Mouse (Mus musculus): ENCODE data around the gene Cpt1b. TPM values are rescaled to one million over a fixed set of nuclear protein-coding genes. Genes with fewer than 3 reads are reported as not detected.

Cpt1b gene
- polyA plus RNA-seq, 1 experiment from 2014 or later = 0.51 TPM

- Histone ChIP-seq H3K27ac (replicated peaks) (no peak overlapping the region), H3K9me3 (ENCODE audit: control insufficient read depth, low read length) (no peaks in the 10 kb centered on the region), H3K4me2 (replicated peaks; ENCODE audit: low read depth) (peak overlapping the region; percentile 97), H3K9ac (ENCODE audit: low read length) (peak overlapping the region; percentile 83), H3K36me3 (ENCODE audit: control insufficient read depth, insufficient read depth, low read length) (no peaks in the 10 kb centered on the region), H3K4me3 (ENCODE audit: low read depth, low read length) (peak overlapping the region; percentile 78), H3K27me3 (ENCODE audit: control insufficient read depth, insufficient read depth, low read length) (no peaks in the 10 kb centered on the region), H3K4me1 (replicated peaks; ENCODE audit: control insufficient read depth, insufficient read depth) (no peaks in the 10 kb centered on the region)
- 86% methylated on average over 19 of the region's 19 CpGs for WGBS
- DNase-seq (ENCODE audit: low spot score) = no peak
- ATAC-seq (ENCODE audit: low FRiP score, low TSS enrichment) = no peak
- TF ChIP-seq EP300 (optimal IDR thresholded peaks at IDR 0.05) (no peak), CTCF (IDR thresholded peaks at IDR 0.05; ENCODE audit: low read depth) (no peak)
These were observed 2.6 kb upstream of the Cpt1b start for GRCm38 (mm10) chr15:89428136-89428790.

- Histone ChIP-seq H3K27ac (replicated peaks) (no peak overlapping the region), H3K9me3 (ENCODE audit: control insufficient read depth, low read length) (no peaks in the 10 kb centered on the region), H3K36me3 (ENCODE audit: control insufficient read depth, insufficient read depth, low read length) (no peaks in the 10 kb centered on the region), H3K27me3 (ENCODE audit: control insufficient read depth, insufficient read depth, low read length) (no peaks in the 10 kb centered on the region), H3K9ac (ENCODE audit: low read length) (no peak overlapping the region), H3K4me1 (replicated peaks; ENCODE audit: control insufficient read depth, insufficient read depth) (no peaks in the 10 kb centered on the region), H3K4me3 (ENCODE audit: low read depth, low read length) (no peak overlapping the region), H3K4me2 (replicated peaks; ENCODE audit: low read depth) (no peak overlapping the region)
- DNase-seq (ENCODE audit: low spot score) (no peak), ATAC-seq (ENCODE audit: low FRiP score, low TSS enrichment) (no peak)
- no peak for TF ChIP-seq CTCF (IDR thresholded peaks at IDR 0.05; ENCODE audit: low read depth)
- TF ChIP-seq EP300 (optimal IDR thresholded peaks at IDR 0.05) = no peak
- WGBS = 92% methylated on average over 10 of the region's 10 CpGs
These were observed 1.1 kb upstream of the Cpt1b start for GRCm38 (mm10) chr15:89426716-89427115.

- ATAC-seq (ENCODE audit: low FRiP score, low TSS enrichment) = no peak
- Histone ChIP-seq H3K27me3 (ENCODE audit: control insufficient read depth, insufficient read depth, low read length) (no peaks in the 10 kb centered on the region), H3K36me3 (ENCODE audit: control insufficient read depth, insufficient read depth, low read length) (no peaks in the 10 kb centered on the region), H3K9me3 (ENCODE audit: control insufficient read depth, low read length) (no peaks in the 10 kb centered on the region), H3K9ac (ENCODE audit: low read length) (no peak overlapping the region), H3K4me3 (ENCODE audit: low read depth, low read length) (no peak overlapping the region), H3K4me2 (replicated peaks; ENCODE audit: low read depth) (no peak overlapping the region), H3K4me1 (replicated peaks; ENCODE audit: control insufficient read depth, insufficient read depth) (no peaks in the 10 kb centered on the region), H3K27ac (replicated peaks) (no peak overlapping the region)
- no peak for DNase-seq (ENCODE audit: low spot score)
- 83% methylated on average over 8 of the region's 8 CpGs for WGBS
- TF ChIP-seq EP300 (optimal IDR thresholded peaks at IDR 0.05) (no peak), CTCF (IDR thresholded peaks at IDR 0.05; ENCODE audit: low read depth) (no peak)
These were observed 1.0 kb downstream of the Cpt1b start for GRCm38 (mm10) chr15:89424621-89425020.

- no peaks in the 10 kb centered on the region for H3K27me3 ChIP-seq (ENCODE audit: control insufficient read depth, insufficient read depth, low read length)
- H3K9me3 ChIP-seq (ENCODE audit: control insufficient read depth, low read length) = no peaks in the 10 kb centered on the region
- 94% methylated on average over 9 of the region's 9 CpGs for WGBS
- TF ChIP-seq CTCF (IDR thresholded peaks at IDR 0.05; ENCODE audit: low read depth) (no peak), EP300 (optimal IDR thresholded peaks at IDR 0.05) (no peak)
- no peaks in the 10 kb centered on the region for H3K4me1 ChIP-seq (replicated peaks; ENCODE audit: control insufficient read depth, insufficient read depth)
- H3K36me3 ChIP-seq (ENCODE audit: control insufficient read depth, insufficient read depth, low read length) = peaks cover 2% of the 10 kb centered on the region; the same call in 1 of the 2 replicates
- no peak for ATAC-seq (ENCODE audit: low FRiP score, low TSS enrichment)
- H3K4me2 ChIP-seq (replicated peaks; ENCODE audit: low read depth) = no peak overlapping the region
- no peak overlapping the region for H3K9ac ChIP-seq (ENCODE audit: low read length)
- no peak overlapping the region for H3K27ac ChIP-seq (replicated peaks)
- no peak for DNase-seq (ENCODE audit: low spot score)
- H3K4me3 ChIP-seq (ENCODE audit: low read depth, low read length) = no peak overlapping the region
These were observed 3.7 kb downstream of the Cpt1b start for GRCm38 (mm10) chr15:89421938-89422337.

- WGBS = 82% methylated on average over 8 of the region's 8 CpGs
- no peak for ATAC-seq (ENCODE audit: low FRiP score, low TSS enrichment)
- no peak for TF ChIP-seq CTCF (IDR thresholded peaks at IDR 0.05; ENCODE audit: low read depth)
- TF ChIP-seq EP300 (optimal IDR thresholded peaks at IDR 0.05) = no peak
These were observed 10.4 kb downstream of the Cpt1b start for GRCm38 (mm10) chr15:89415282-89415681.

GRCm38 (mm10) chr15:89410118-89410517, 15.5 kb downstream of the Cpt1b start, which contains the start of gene Syce3:
Syce3 (minus strand) TSS chr15:89410503.
- ATAC-seq (ENCODE audit: low FRiP score, low TSS enrichment) (0 out of 2 replicates have a peak, but pooled peaks have one; percentile 21), DNase-seq (ENCODE audit: low spot score) (no peak)
- TF ChIP-seq EP300 (optimal IDR thresholded peaks at IDR 0.05) (no peak), CTCF (IDR thresholded peaks at IDR 0.05; ENCODE audit: low read depth) (no peak)
- no peak within 1 kb of the TSS for H3K27ac ChIP-seq (replicated peaks)
- no peaks in the 10 kb centered on the region for H3K36me3 ChIP-seq (ENCODE audit: control insufficient read depth, insufficient read depth, low read length)
- no peaks in the 10 kb centered on the region for H3K4me1 ChIP-seq (replicated peaks; ENCODE audit: control insufficient read depth, insufficient read depth)
- WGBS = 80% methylated on average over 24 of the region's 24 CpGs
- no peak within 1 kb of the TSS for H3K4me3 ChIP-seq (ENCODE audit: low read depth, low read length)
- no peak within 1 kb of the TSS for H3K9ac ChIP-seq (ENCODE audit: low read length)
- H3K9me3 ChIP-seq (ENCODE audit: control insufficient read depth, low read length) = peaks cover 3% of the 10 kb centered on the region; the same call in 1 of the 2 replicates
- H3K27me3 ChIP-seq (ENCODE audit: control insufficient read depth, insufficient read depth, low read length) = no peaks in the 10 kb centered on the region
- H3K4me2 ChIP-seq (replicated peaks; ENCODE audit: low read depth) = no peak within 1 kb of the TSS

More at GRCm38 (mm10) chr15:89415282-89415681, 10.4 kb downstream of the Cpt1b start:
- Histone ChIP-seq H3K4me3 (ENCODE audit: low read depth, low read length) (no peak overlapping the region), H3K4me1 (replicated peaks; ENCODE audit: control insufficient read depth, insufficient read depth) (no peaks in the 10 kb centered on the region), H3K36me3 (ENCODE audit: control insufficient read depth, insufficient read depth, low read length) (peaks cover 2% of the 10 kb centered on the region; the same call in 1 of the 2 replicates), H3K9me3 (ENCODE audit: control insufficient read depth, low read length) (no peaks in the 10 kb centered on the region), H3K27ac (replicated peaks) (no peak overlapping the region), H3K4me2 (replicated peaks; ENCODE audit: low read depth) (no peak overlapping the region), H3K27me3 (ENCODE audit: control insufficient read depth, insufficient read depth, low read length) (no peaks in the 10 kb centered on the region), H3K9ac (ENCODE audit: low read length) (no peak overlapping the region)
- DNase-seq (ENCODE audit: low spot score) = no peak

Data from stomach, postnatal 0 days (tissue).